Mouse (Mus musculus) T-helper 17 cell (primary cell): ENCODE measurements around the gene Cacul1.

ENCODE experiments used
- in situ Hi-C, 2 experiments: fragments of 300-600 bp; cut with MboI, MseI; formaldehyde crosslinking; loops; 1 replicate in 1 of 2; 2 replicates in 1 of 2; pipeline ENCODE4 v1.15.1; 2025; ENCODE audit warnings: high pct_unique_total_duplicates in 2 of 2

Cacul1 gene

GRCm38 (mm10) chr19:60531897-60532296 lies 48.9 kb downstream of the Cacul1 start:
- in situ Hi-C loops: no loop called here

GRCm38 (mm10) chr19:60530171-60530570 lies 50.7 kb downstream of the Cacul1 start:
- in situ Hi-C loops: no loop called here

DNA sequence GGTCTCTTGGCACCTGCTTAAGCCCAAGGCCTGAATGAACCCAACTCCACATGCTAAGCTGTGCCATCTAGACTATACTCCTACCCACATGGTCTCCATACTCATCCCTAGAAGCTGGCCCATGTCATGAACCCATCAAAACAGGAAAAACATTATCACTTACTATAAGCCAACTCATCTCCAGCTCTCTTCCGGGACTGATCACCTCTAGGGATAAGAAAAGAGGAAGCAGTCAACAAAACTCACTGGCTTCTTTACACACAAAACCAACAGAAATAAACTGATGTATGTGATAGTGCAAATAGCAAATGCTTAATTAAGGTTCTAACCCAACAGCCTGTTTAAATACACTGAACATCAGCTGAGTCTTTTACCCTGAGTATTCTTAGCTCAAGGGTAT lies 51.5 kb downstream of the Cacul1 start:
- in situ Hi-C loops: no loop called here

DNA sequence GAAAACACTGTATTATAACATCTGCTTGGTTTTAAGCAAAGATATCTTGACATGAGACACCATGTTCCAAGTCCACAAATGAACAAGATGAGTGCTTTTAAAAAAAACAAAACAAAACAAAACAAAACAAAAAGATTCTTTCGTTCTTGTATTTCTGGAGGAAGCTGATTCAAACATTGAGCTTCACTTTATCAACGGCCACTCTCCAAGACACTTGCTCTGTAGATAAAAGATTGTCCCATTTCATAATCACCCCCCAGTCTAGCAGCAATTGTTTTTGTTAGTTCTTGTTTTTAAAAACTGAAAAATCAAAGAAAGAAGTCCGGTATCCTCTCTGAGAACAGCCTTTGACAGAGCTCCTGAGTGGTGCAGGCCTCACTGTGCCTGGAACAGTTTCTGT lies 52.2 kb downstream of the Cacul1 start:
- in situ Hi-C loops: no loop called here

DNA sequence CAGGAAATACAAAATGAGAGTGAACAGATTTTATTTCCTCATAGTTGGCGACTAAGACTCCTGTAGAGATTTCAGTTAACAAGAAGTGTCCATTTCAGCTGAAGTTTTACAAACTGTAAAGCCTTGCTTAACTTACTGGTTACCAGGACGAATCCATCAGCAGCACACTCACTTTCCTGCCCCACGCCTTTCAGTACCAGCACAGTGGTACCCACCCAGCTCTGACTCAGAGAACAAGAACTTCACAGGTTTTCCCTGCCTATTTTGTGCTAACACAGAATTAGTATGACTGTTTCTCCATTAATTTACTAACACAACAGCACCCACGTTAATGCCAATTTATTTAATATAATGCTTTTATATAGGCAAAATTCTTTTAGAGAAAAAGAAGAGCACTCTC lies 53.9 kb downstream of the Cacul1 start:
- in situ Hi-C loops: no loop called here

DNA sequence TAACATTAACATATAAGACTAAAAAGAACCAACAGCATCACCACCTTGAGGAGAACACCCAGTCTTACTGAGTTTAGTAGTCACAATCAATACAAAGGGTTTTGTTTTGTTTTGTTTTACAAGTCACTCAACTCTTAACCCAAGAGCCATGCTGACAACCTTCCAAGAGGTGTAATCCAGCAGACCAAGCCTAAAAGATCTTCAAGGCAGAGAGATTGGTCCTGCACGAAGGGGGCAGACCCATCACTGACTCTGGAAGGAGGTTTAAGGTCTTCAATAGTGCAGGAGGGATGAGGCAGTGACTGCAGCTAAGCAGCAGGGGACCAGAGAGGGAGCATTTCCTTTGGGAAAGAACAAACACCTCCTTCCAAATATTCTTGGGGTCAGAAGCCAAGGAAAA lies 55.7 kb downstream of the Cacul1 start:
- in situ Hi-C loops: no loop called here

DNA sequence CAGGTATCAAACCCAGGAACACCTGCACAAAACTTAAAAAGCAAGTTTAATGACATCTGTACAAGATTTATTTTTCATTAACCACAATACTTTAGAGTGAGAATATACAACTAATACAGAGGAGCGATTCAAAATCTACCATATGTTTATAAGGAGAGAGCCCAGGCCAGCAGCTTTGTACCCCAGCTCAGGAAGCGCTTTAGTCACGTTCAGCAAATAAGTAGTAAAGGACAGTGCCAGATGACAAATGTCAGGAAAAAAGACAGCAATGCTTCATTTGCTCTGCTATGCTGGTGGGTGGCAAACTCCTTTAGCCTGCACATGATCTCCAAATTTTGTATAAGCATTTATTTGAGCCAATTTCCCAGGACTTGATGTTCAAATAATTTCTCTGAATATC lies 56.1 kb downstream of the Cacul1 start:
- in situ Hi-C loops: no loop called here

GRCm38 (mm10) chr19:60520131-60520530 lies 60.7 kb downstream of the Cacul1 start:
- in situ Hi-C loops: no loop called here

GRCm38 (mm10) chr19:60515064-60515463 lies 65.8 kb downstream of the Cacul1 start:
- in situ Hi-C loops: no loop called here

DNA sequence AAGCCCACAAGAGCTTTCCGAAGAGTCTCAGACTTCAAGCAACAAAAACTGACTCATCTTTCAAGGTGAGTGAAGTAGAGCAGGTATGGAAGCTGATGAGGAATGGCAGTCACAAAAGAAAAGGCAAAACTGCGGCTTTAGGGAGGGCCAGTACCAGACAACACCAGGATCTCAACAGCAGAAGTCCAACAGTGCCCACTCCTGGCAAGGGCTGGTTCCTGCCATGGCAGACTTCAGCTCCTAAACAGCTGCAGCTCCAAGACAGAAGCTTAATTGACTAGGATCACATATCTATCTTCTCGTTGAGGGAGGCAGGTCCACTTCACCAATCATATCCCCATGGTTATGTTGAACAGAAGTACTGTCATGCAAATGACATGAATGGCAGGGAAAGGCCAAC lies 67.4 kb downstream of the Cacul1 start:
- in situ Hi-C loops: no loop called here

DNA sequence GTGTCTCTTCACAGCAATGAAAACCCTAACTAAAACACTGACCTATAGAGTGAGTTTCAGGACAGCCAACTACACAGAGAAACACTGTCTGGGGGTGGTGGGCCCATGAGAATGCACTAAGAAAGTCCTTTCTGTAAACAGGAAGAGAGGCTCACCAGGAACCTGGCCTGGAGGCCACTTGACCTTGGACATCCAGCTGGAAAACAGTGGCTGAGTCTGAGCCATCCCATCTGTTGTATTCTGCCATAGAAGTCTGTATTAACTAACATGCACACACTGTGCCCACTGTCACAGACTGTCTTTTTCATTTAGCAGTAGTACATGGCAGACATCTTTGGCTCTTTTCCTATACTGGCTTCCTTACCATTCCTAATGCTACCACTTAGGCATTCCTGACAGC lies 80.6 kb downstream of the Cacul1 start:
- in situ Hi-C loops: no loop called here

DNA sequence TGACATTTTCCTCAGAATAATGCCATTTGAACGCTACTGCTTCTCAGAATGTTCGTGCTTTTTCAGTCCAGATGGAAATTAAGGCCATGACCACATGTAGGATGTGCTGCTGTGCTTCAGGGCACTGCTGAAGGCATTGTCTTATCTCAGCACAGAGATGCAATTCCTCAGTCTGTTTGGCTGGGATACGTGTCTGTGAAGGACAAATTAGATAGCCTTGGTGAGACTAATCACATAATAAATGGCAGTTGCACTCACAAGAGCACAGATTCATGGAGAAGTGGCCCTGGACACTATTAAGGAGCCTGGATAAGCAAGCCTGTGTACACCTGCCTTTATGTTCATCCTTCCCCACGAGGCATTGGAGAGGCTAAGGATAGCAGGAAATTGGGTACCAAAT lies 83.7 kb downstream of the Cacul1 start:
- in situ Hi-C loops: no loop called here

DNA sequence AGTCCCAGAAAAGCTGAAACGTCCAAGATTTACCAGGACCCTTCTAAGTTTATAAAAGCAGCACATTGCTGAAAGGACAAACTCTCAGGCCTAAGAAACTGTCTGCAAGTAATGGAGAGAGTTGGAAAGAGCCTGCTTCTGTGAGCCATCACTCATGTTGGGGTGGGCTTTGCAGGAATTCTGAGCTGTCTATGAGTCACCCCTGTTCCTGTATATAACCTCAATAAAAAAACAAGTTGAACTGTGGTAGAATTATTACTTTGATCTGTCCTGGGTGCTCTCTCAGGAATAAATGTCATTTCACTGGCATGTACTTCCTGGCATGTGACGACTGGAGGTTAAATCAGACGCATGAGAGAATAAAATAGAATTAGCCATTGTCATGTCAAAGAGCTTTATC lies 85.1 kb downstream of the Cacul1 start:
- in situ Hi-C loops: no loop called here

GRCm38 (mm10) chr19:60489566-60489965 lies 91.3 kb downstream of the Cacul1 start:
- in situ Hi-C loops: loop anchor here in 1 of 2 experiments (5.0 kb wide), 1 partner anchor 52 kb away; no protein-coding TSS in a partner anchor

DNA sequence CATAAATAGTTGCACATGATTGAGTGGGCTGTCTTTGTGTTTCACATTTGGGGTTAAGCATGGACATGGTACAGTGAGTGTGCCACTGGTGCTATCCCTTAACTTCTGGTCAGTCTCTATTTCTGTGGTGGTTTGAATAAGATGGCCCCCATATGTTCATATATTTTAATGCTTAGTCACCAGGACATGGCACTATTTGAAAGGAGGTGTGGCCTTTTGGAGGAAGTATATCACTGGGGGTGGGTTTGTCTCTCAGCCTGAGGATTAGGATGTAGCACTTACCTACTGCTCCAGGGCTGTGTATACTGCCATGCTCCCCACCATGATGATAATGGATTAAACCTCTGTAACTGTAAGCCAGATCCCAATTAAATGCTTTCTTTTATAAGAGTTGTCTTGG lies 95.6 kb downstream of the Cacul1 start:
- in situ Hi-C loops: loop anchor here in 1 of 2 experiments (5.0 kb wide), 1 partner anchor 48 kb away; no protein-coding TSS in a partner anchor

DNA sequence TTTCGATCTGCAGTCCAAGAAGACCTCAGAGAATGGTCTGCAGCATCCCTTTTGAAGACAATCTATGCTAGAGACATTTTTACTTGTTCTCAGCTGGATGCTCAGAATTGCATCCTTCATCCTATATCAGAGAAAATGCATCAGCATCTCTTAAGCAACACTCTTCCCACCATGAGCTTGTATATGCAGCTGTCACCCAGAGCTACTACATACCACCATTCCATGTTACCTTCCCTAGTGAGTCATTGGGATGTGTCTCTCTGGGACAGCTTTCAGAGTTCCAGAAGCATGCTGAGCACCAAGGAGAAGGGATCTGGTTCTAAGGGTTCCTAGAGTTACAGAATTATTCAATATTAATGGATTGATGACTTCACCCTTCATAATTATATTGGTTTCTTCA lies 102.0 kb downstream of the Cacul1 start:
- in situ Hi-C loops: no loop called here

DNA sequence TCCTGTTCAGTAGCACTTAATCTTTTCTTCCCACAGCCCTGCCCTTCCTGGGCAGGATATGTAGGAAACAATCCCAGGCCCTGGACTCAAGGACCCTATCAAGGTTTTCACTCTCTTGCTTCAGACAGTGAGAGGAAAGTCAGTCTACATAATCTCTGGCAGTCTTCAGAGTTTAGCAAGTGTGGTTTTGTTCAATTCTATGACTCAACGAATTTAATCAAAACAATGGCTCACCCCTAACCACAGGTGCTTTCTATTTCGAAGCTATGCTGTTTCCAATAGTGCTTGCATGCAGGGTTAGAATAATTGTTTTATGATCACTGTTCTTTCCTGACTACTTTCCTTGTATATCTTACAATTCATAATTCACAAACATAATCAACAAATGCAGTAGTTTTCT lies 103.0 kb downstream of the Cacul1 start:
- in situ Hi-C loops: no loop called here
